Mouse (Mus musculus) skeletal muscle tissue, postnatal 0 days (tissue): ENCODE measurements around the gene Commd6. TPM values are rescaled to one million over a fixed set of nuclear protein-coding genes. Genes with fewer than 3 reads are reported as not detected.

Source experiments
- polyA plus RNA-seq: library from polyadenylated mRNA; unstranded; fragments of >200 nt; fragmentation: Nextera tagmentation; extraction: Ambion mirVana; gene quantifications from 2 replicates; pipeline ENCODE4 v1.2.1, GENCODE M21; 2015

The Commd6 gene
- 56.5 and 60.8 TPM in 2 replicates for polyA plus RNA-seq

GRCm38 (mm10) chr14:101640153-101640843, at the start of gene Commd6:
TSS of gene Commd6 (minus strand) at chr14:101640686.

GRCm38 (mm10) chr14:101653581-101654525, 13.4 kb upstream of the Commd6 start, which contains the start of gene Uchl3:
TSS of gene Uchl3 (plus strand) at chr14:101653967.

GRCm38 (mm10) chr14:101608519-101609368, 31.7 kb downstream of the Commd6 start, which contains the start of gene Tbc1d4:
TSS of gene Tbc1d4 (minus strand) at chr14:101609191.

Other genes starting within 250 kb of the Commd6 start
- 17.4 and 18.8 TPM in 2 replicates for gene Tbc1d4, start 31.5 kb downstream of the Commd6 start, polyA plus RNA-seq
- gene Uchl3, start 13.3 kb upstream of the Commd6 start, polyA plus RNA-seq = 62.3 and 62.7 TPM in 2 replicates
- gene Gm9922, start 89.1 kb upstream of the Commd6 start, polyA plus RNA-seq = 1.8 TPM in 2 replicates
- 52.8 and 53.1 TPM in 2 replicates for gene Lmo7, start 89.3 kb upstream of the Commd6 start, polyA plus RNA-seq